ENCODE assay signal across 17 mouse cellular contexts in genomic region chr2:164007547-164007946, GRCm38 (mm10). TPM values are rescaled to one million over a fixed set of nuclear protein-coding genes. Genes with fewer than 3 reads are reported as not detected.
DNase-seq lines count a peak whose midpoint lies in the region; ATAC-seq and TF ChIP-seq lines count a peak whose summit lies in the region.
"Had no signal": no experiment of that assay in that cellular context is flagged by ENCODE, and none has a peak within 500 bp of the region (broad histone marks: within the 10 kb centered on the region; RNA-seq: fewer than 3 reads in every experiment).

No protein-coding gene starts in this region.

- TF ChIP-seq CTCF in E14TG2a.4 (conservative IDR thresholded peaks at IDR 0.05; ENCODE audit: low read length): no peak

- no peak overlapping the region for H3K4me2 ChIP-seq in forebrain, embryonic 16.5 days (ENCODE audit: low read length)
- H3K4me2 ChIP-seq: limb, embryonic 12.5 days; midbrain, embryonic 12.5 days; neural tube, embryonic 12.5 days had no signal

- H3K27ac ChIP-seq in ES-E14 (ENCODE audit: insufficient read depth, low read depth, low read length, poor library complexity, severe bottlenecking): no peak overlapping the region
- peak overlapping the region; percentile 88 for H3K27ac ChIP-seq in forebrain, embryonic 16.5 days (ENCODE audit: low read length)
- H3K27ac ChIP-seq: hindbrain, postnatal 0 days; liver, embryonic 14.5 days; midbrain, embryonic 12.5 days; neural tube, embryonic 12.5 days had no signal

- ATAC-seq in forebrain, embryonic 16.5 days: no peak
- ATAC-seq: hindbrain, postnatal 0 days; Patski had no signal

- in situ Hi-C loops in ES-E14 (cut with MboI; ENCODE audit: low sequenced_read_pairs in 2 of 2, unreplicated experiment in 2 of 2): no loop called here

- H3K27me3 ChIP-seq in E14TG2a.4 (ENCODE audit: insufficient read depth, low read length): no peaks in the 10 kb centered on the region
- H3K27me3 ChIP-seq in forebrain, embryonic 16.5 days (replicated peaks; ENCODE audit: control insufficient read depth, insufficient read depth, low read length): no peaks in the 10 kb centered on the region
- H3K27me3 ChIP-seq: limb, embryonic 12.5 days; midbrain, embryonic 12.5 days; neural tube, embryonic 12.5 days; Patski had no signal

- no peaks in the 10 kb centered on the region for H3K9me3 ChIP-seq in E14TG2a.4 (ENCODE audit: low read length)
- H3K9me3 ChIP-seq in ES-E14 (ENCODE audit: control insufficient read depth, insufficient read depth, low read depth, low read length): no peaks in the 10 kb centered on the region
- no peaks in the 10 kb centered on the region for H3K9me3 ChIP-seq in forebrain, embryonic 16.5 days (ENCODE audit: control insufficient read depth, low read length)
- H3K9me3 ChIP-seq: limb, embryonic 12.5 days; midbrain, embryonic 12.5 days; neural tube, embryonic 12.5 days had no signal

- H3K36me3 ChIP-seq in E14TG2a.4 (ENCODE audit: insufficient read depth, low read length) (peaks cover 36% of the 10 kb centered on the region), ES-E14 (ENCODE audit: control insufficient read depth, insufficient read depth, low read length, poor library complexity, severe bottlenecking) (peaks cover 9% of the 10 kb centered on the region; the same call in 1 of the 2 replicates)
- H3K36me3 ChIP-seq in forebrain, embryonic 16.5 days (ENCODE audit: control insufficient read depth, insufficient read depth): no peaks in the 10 kb centered on the region

- H3K4me3 ChIP-seq in E14TG2a.4 (replicated peaks; ENCODE audit: low read length) (peak overlapping the region; percentile 63), ES-E14 (ENCODE audit: insufficient read depth in 1 of 2, low read depth in 1 of 2, low read length in 2 of 2, poor library complexity in 1 of 2, severe bottlenecking in 1 of 2) (peak overlapping the region; percentile 8 to 45; a peak in 3 of 4 replicates)
- no peak overlapping the region for H3K4me3 ChIP-seq in forebrain, embryonic 16.5 days (replicated peaks; ENCODE audit: low read length)
- H3K4me3 ChIP-seq: limb, embryonic 12.5 days; midbrain, embryonic 12.5 days; neural tube, embryonic 12.5 days had no signal

- H3K9ac ChIP-seq in ES-E14 (ENCODE audit: insufficient read depth, low read depth, low read length, poor library complexity, severe bottlenecking): no peak overlapping the region
- H3K9ac ChIP-seq in forebrain, embryonic 16.5 days (replicated peaks; ENCODE audit: low read depth, low read length): no peak overlapping the region
- H3K9ac ChIP-seq: limb, embryonic 12.5 days; liver, embryonic 14.5 days; midbrain, embryonic 12.5 days; neural tube, embryonic 12.5 days had no signal

- peaks cover 82% of the 10 kb centered on the region for H3K4me1 ChIP-seq in E14TG2a.4 (replicated peaks; ENCODE audit: low read depth, low read length)
- H3K4me1 ChIP-seq in ES-E14 (ENCODE audit: control insufficient read depth in 2 of 2, insufficient read depth in 2 of 2, low read length in 2 of 2, poor library complexity in 1 of 2): peaks cover 1 to 7% of the 10 kb centered on the region in 2 experiments; a peak in 2 of 4 replicates
- peaks cover 21% of the 10 kb centered on the region for H3K4me1 ChIP-seq in forebrain, embryonic 16.5 days (replicated peaks; ENCODE audit: control insufficient read depth, insufficient read depth, low read length)

- DNase-seq in heart, adult 11 months: peak; percentile 85
- DNase-seq in heart, postnatal 4 days: no peak
- no peak for DNase-seq in ES-E14 (ENCODE audit: low read depth, low spot score)
- DNase-seq in adrenal gland, adult (ENCODE audit: inconsistent age in 2 of 2, low spot score in 1 of 2): no peak
- no peak for DNase-seq in thymus, postnatal 4 days
- DNase-seq: cerebellum, adult 2 months; cerebellum, postnatal 36 days; gastrocnemius, postnatal 10 days had no signal

- WGBS in forebrain, embryonic 16.5 days: 85% methylated on average over 8 of the region's 8 CpGs

TF ChIP-seq in ES-E14, 5 proteins besides CTCF, POLR2A, EP300 and RAD21:
- no peak for TF ChIP-seq HCFC1 (IDR thresholded peaks at IDR 0.05; ENCODE audit: borderline replicate concordance, insufficient read depth, low read length)
- TF ChIP-seq ZNF384 (IDR thresholded peaks at IDR 0.05; ENCODE audit: low read depth, low read length): no peak
- no peak for TF ChIP-seq CHD2 (IDR thresholded peaks at IDR 0.05; ENCODE audit: low read depth, low read length)
- TF ChIP-seq ZC3H11A (IDR thresholded peaks at IDR 0.05; ENCODE audit: borderline replicate concordance, low read depth, low read length): no peak
- TF ChIP-seq MAFK (IDR thresholded peaks at IDR 0.05; ENCODE audit: insufficient read depth, low read depth, low read length): no peak

RNA-seq across cellular contexts. Expression of gene Ywhab, which starts 12.8 kb away (rescaled TPM):
- 100 to 1,000 TPM; 153 to 157 TPM for total RNA-seq in heart, postnatal 4 days (2021)
- total RNA-seq in ES-E14 (2012; rRNA removed): 44.3 and 65.9 TPM in 2 replicates
- polyA plus RNA-seq in forebrain, embryonic 16.5 days (2015; fragmentation: Nextera tagmentation; extraction: Ambion mirVana): 453 and 463 TPM in 2 replicates

RNA-seq across cellular contexts. Expression of gene Pabpc1l, which starts 17.7 kb away (rescaled TPM):
- total RNA-seq in heart, postnatal 4 days (2021): 1 to 10 TPM; 1.4 to 1.8 TPM
- 0.16 TPM in 1 of 2 replicates, not detected in the other for total RNA-seq in ES-E14 (2012; rRNA removed)
- 2.3 and 3.7 TPM in 2 replicates for polyA plus RNA-seq in forebrain, embryonic 16.5 days (2015; fragmentation: Nextera tagmentation; extraction: Ambion mirVana)
- total RNA-seq: monocyte, adult 5-6 weeks had no signal
